Mouse (Mus musculus): ENCODE measurements at regions not wholly inside any gene's neighbourhood (a gene's known extent, or its start where the extent isn't known, plus 50 kb on each side); places are given as distances from the start of the nearest gene placed in this dataset.

GRCm38 (mm10) chr10:16600551-16601224 is 1122.3 kb upstream of the Cited2 start:
- WGBS, result 90% methylated on average over 10 of the region's 10 CpGs

GRCm38 (mm10) chr10:16601225-16601595 is 1121.8 kb upstream of the Cited2 start:
- Histone ChIP-seq H3K4me3 (no peak overlapping the region), H3K4me1 (no peaks in the 10 kb centered on the region), H3K4me2 (no peak overlapping the region), H3K27ac (no peak overlapping the region), H3K9me3 (replicated peaks) (no peaks in the 10 kb centered on the region), H3K27me3 (no peaks in the 10 kb centered on the region), H3K36me3 (ENCODE audit: poor library complexity, severe bottlenecking) (no peaks in the 10 kb centered on the region), H3K9ac (no peak overlapping the region)
- ATAC-seq, result no peak
- 63% methylated on average over 1 of the region's 1 CpGs for WGBS

More at GRCm38 (mm10) chr10:16600551-16601224, 1122.3 kb upstream of the Cited2 start:
- Histone ChIP-seq H3K27ac (no peak overlapping the region), H3K36me3 (ENCODE audit: poor library complexity, severe bottlenecking) (no peaks in the 10 kb centered on the region), H3K4me3 (no peak overlapping the region), H3K4me1 (no peaks in the 10 kb centered on the region), H3K27me3 (no peaks in the 10 kb centered on the region), H3K4me2 (no peak overlapping the region), H3K9me3 (replicated peaks) (no peaks in the 10 kb centered on the region), H3K9ac (no peak overlapping the region)
- no peak for ATAC-seq

GRCm38 (mm10) chr10:16608339-16608738 is 1114.7 kb upstream of the Cited2 start:
- Histone ChIP-seq H3K27ac (no peak overlapping the region), H3K4me2 (no peak overlapping the region), H3K36me3 (ENCODE audit: poor library complexity, severe bottlenecking) (no peaks in the 10 kb centered on the region), H3K9ac (no peak overlapping the region), H3K4me1 (no peaks in the 10 kb centered on the region), H3K27me3 (no peaks in the 10 kb centered on the region), H3K4me3 (no peak overlapping the region), H3K9me3 (replicated peaks) (no peaks in the 10 kb centered on the region)
- WGBS, result 92% methylated on average over 3 of the region's 3 CpGs
- ATAC-seq, result no peak

- Histone ChIP-seq H3K4me2 (no peak overlapping the region), H3K36me3 (ENCODE audit: poor library complexity, severe bottlenecking) (no peaks in the 10 kb centered on the region), H3K4me1 (no peaks in the 10 kb centered on the region), H3K27me3 (no peaks in the 10 kb centered on the region), H3K9me3 (replicated peaks) (no peaks in the 10 kb centered on the region), H3K4me3 (no peak overlapping the region), H3K9ac (no peak overlapping the region), H3K27ac (no peak overlapping the region)
- no peak for ATAC-seq
- WGBS, result 86% methylated on average over 2 of the region's 2 CpGs
Measured at GRCm38 (mm10) chr10:16618752-16619151, 1104.3 kb upstream of the Cited2 start.

- 87% methylated on average over 2 of the region's 2 CpGs for WGBS
- no peaks in the 10 kb centered on the region for H3K27me3 ChIP-seq
- no peak overlapping the region for H3K27ac ChIP-seq
Measured at GRCm38 (mm10) chr10:16619584-16619983, 1103.4 kb upstream of the Cited2 start.

GRCm38 (mm10) chr10:16620804-16621559 is 1102.0 kb upstream of the Cited2 start:
- no peaks in the 10 kb centered on the region for H3K4me1 ChIP-seq
- no peaks in the 10 kb centered on the region for H3K9me3 ChIP-seq (replicated peaks)
- no peak overlapping the region for H3K4me3 ChIP-seq
- 27% methylated on average over 6 of the region's 6 CpGs for WGBS
- ATAC-seq, result no peak
- no peak overlapping the region for H3K4me2 ChIP-seq
- no peaks in the 10 kb centered on the region for H3K36me3 ChIP-seq (ENCODE audit: poor library complexity, severe bottlenecking)
- no peak overlapping the region for H3K9ac ChIP-seq
- H3K27me3 ChIP-seq, result no peaks in the 10 kb centered on the region
- no peak overlapping the region for H3K27ac ChIP-seq

More at GRCm38 (mm10) chr10:16619584-16619983, 1103.4 kb upstream of the Cited2 start:
- Histone ChIP-seq H3K4me2 (no peak overlapping the region), H3K4me1 (no peaks in the 10 kb centered on the region), H3K9me3 (replicated peaks) (no peaks in the 10 kb centered on the region), H3K9ac (no peak overlapping the region), H3K36me3 (ENCODE audit: poor library complexity, severe bottlenecking) (no peaks in the 10 kb centered on the region), H3K4me3 (no peak overlapping the region)
- no peak for ATAC-seq

- Histone ChIP-seq H3K9me3 (replicated peaks) (no peaks in the 10 kb centered on the region), H3K36me3 (ENCODE audit: poor library complexity, severe bottlenecking) (no peaks in the 10 kb centered on the region), H3K27me3 (no peaks in the 10 kb centered on the region), H3K4me1 (no peaks in the 10 kb centered on the region), H3K4me2 (no peak overlapping the region), H3K9ac (no peak overlapping the region), H3K27ac (no peak overlapping the region), H3K4me3 (no peak overlapping the region)
- ATAC-seq, result no peak
- 92% methylated on average over 3 of the region's 3 CpGs for WGBS
Measured at GRCm38 (mm10) chr10:16622821-16623220, 1100.2 kb upstream of the Cited2 start.

- WGBS, result 54% methylated on average over 2 of the region's 2 CpGs
- no peak overlapping the region for H3K27ac ChIP-seq
Measured at GRCm38 (mm10) chr10:16633236-16633635, 1089.8 kb upstream of the Cited2 start.

GRCm38 (mm10) chr10:16635463-16635862 is 1087.6 kb upstream of the Cited2 start:
- Histone ChIP-seq H3K4me3 (no peak overlapping the region), H3K9me3 (replicated peaks) (no peaks in the 10 kb centered on the region), H3K36me3 (ENCODE audit: poor library complexity, severe bottlenecking) (no peaks in the 10 kb centered on the region), H3K4me2 (no peak overlapping the region), H3K27ac (no peak overlapping the region), H3K27me3 (no peaks in the 10 kb centered on the region), H3K4me1 (no peaks in the 10 kb centered on the region), H3K9ac (no peak overlapping the region)
- WGBS, result 98% methylated on average over 2 of the region's 2 CpGs
- ATAC-seq, result no peak

More at GRCm38 (mm10) chr10:16633236-16633635, 1089.8 kb upstream of the Cited2 start:
- Histone ChIP-seq H3K9me3 (replicated peaks) (no peaks in the 10 kb centered on the region), H3K36me3 (ENCODE audit: poor library complexity, severe bottlenecking) (no peaks in the 10 kb centered on the region), H3K4me1 (no peaks in the 10 kb centered on the region), H3K9ac (no peak overlapping the region), H3K27me3 (no peaks in the 10 kb centered on the region), H3K4me3 (no peak overlapping the region), H3K4me2 (no peak overlapping the region)
- no peak for ATAC-seq

GRCm38 (mm10) chr10:16637006-16637405 is 1086.0 kb upstream of the Cited2 start:
- no peak overlapping the region for H3K4me3 ChIP-seq
- H3K4me1 ChIP-seq, result no peaks in the 10 kb centered on the region
- H3K27me3 ChIP-seq, result no peaks in the 10 kb centered on the region
- no peak overlapping the region for H3K27ac ChIP-seq
- no peaks in the 10 kb centered on the region for H3K9me3 ChIP-seq (replicated peaks)
- no peak for ATAC-seq
- no peak overlapping the region for H3K9ac ChIP-seq
- H3K36me3 ChIP-seq (ENCODE audit: poor library complexity, severe bottlenecking), result no peaks in the 10 kb centered on the region
- no peak overlapping the region for H3K4me2 ChIP-seq

- Histone ChIP-seq H3K9ac (no peak overlapping the region), H3K4me2 (no peak overlapping the region), H3K4me1 (no peaks in the 10 kb centered on the region), H3K27me3 (no peaks in the 10 kb centered on the region), H3K36me3 (ENCODE audit: poor library complexity, severe bottlenecking) (no peaks in the 10 kb centered on the region), H3K4me3 (no peak overlapping the region), H3K9me3 (replicated peaks) (no peaks in the 10 kb centered on the region), H3K27ac (no peak overlapping the region)
- 19% methylated on average over 2 of the region's 2 CpGs for WGBS
- no peak for ATAC-seq
Measured at GRCm38 (mm10) chr10:16638111-16638510, 1084.9 kb upstream of the Cited2 start.

- Histone ChIP-seq H3K27ac (no peak overlapping the region), H3K36me3 (ENCODE audit: poor library complexity, severe bottlenecking) (no peaks in the 10 kb centered on the region), H3K9me3 (replicated peaks) (no peaks in the 10 kb centered on the region), H3K4me1 (no peaks in the 10 kb centered on the region), H3K4me3 (no peak overlapping the region), H3K9ac (no peak overlapping the region), H3K4me2 (no peak overlapping the region), H3K27me3 (no peaks in the 10 kb centered on the region)
- WGBS, result 74% methylated on average over 4 of the region's 4 CpGs
- no peak for ATAC-seq
Measured at GRCm38 (mm10) chr10:16640136-16640535, 1082.9 kb upstream of the Cited2 start.
